Mouse (Mus musculus) gonadal fat pad, adult 2 months (tissue): ENCODE measurements around the gene Haus5. TPM values are rescaled to one million over a fixed set of nuclear protein-coding genes. Genes with fewer than 3 reads are reported as not detected.
A peak's percentile ranks its signal among the peaks of the same experiment; 100 is the strongest.

Experiments
- DNase-seq: peaks from one replicate; pipeline ENCODE4 v3.0.0-alpha.2; 2012; ENCODE audit warnings: low read depth
- polyA plus RNA-seq: library from polyadenylated mRNA; depleted of rRNA; stranded (reverse); fragments of >200 nt; gene quantifications from 2 replicates; pipeline ENCODE4 v1.2.3, GENCODE M21; 2012; rRNA removed

Haus5 gene
- polyA plus RNA-seq, result 8.6 and 9.7 TPM in 2 replicates

- no peak for DNase-seq
Observed at GRCm38 (mm10) chr7:30664529-30665200, at the start of gene Haus5. Gene Haus5, minus strand, starts transcription at chr7:30664994.

GRCm38 (mm10) chr7:30711942-30712341 lies 47.1 kb upstream of the Haus5 start, which contains the start of gene Atp4a:
Gene Atp4a, plus strand, starts transcription at chr7:30712209.
- DNase-seq, result no peak

GRCm38 (mm10) chr7:30707441-30707840 lies 42.6 kb upstream of the Haus5 start:
- DNase-seq, result no peak

GRCm38 (mm10) chr7:30706214-30706882 lies 41.6 kb upstream of the Haus5 start:
- DNase-seq, result no peak

- DNase-seq, result no peak
Observed at GRCm38 (mm10) chr7:30698589-30698988, 33.8 kb upstream of the Haus5 start, which contains the start of gene 2200002J24Rik. Gene 2200002J24Rik, plus strand, starts transcription at chr7:30698926.

- no peak for DNase-seq
Observed at GRCm38 (mm10) chr7:30698101-30698500, 33.3 kb upstream of the Haus5 start.

GRCm38 (mm10) chr7:30688325-30688724 lies 23.5 kb upstream of the Haus5 start:
- no peak for DNase-seq

GRCm38 (mm10) chr7:30683425-30683824 lies 18.6 kb upstream of the Haus5 start:
- DNase-seq, result no peak

GRCm38 (mm10) chr7:30681897-30682296 lies 17.1 kb upstream of the Haus5 start:
- no peak for DNase-seq

- DNase-seq, result no peak
Observed at GRCm38 (mm10) chr7:30678263-30678975, 13.6 kb upstream of the Haus5 start.

GRCm38 (mm10) chr7:30671480-30671879 lies 6.7 kb upstream of the Haus5 start, which contains the start of gene Pmis2:
Gene Pmis2, minus strand, starts transcription at chr7:30671605.
- DNase-seq, result no peak

GRCm38 (mm10) chr7:30669229-30669628 lies 4.4 kb upstream of the Haus5 start:
- DNase-seq, result no peak

- DNase-seq, result no peak
Observed at GRCm38 (mm10) chr7:30665321-30665720, 527 bp upstream of the Haus5 start.

- peak; percentile 90 for DNase-seq
Observed at GRCm38 (mm10) chr7:30649591-30650540, 14.9 kb downstream of the Haus5 start, which contains the start of gene Rbm42. Gene Rbm42, minus strand, starts transcription at chr7:30650317.

- DNase-seq, result no peak
Observed at GRCm38 (mm10) chr7:30639083-30639482, 25.7 kb downstream of the Haus5 start.

GRCm38 (mm10) chr7:30636395-30636794 lies 28.4 kb downstream of the Haus5 start:
- no peak for DNase-seq

GRCm38 (mm10) chr7:30635752-30636151 lies 29.0 kb downstream of the Haus5 start, which contains the start of gene Etv2:
Gene Etv2, minus strand, starts transcription at chr7:30635852.
- no peak for DNase-seq

- DNase-seq, result no peak
Observed at GRCm38 (mm10) chr7:30634621-30635020, 30.2 kb downstream of the Haus5 start.

- no peak for DNase-seq
Observed at GRCm38 (mm10) chr7:30633762-30634412, 30.9 kb downstream of the Haus5 start.

GRCm38 (mm10) chr7:30629013-30629412 lies 35.8 kb downstream of the Haus5 start:
- DNase-seq, result no peak

- DNase-seq, result no peak
Observed at GRCm38 (mm10) chr7:30626647-30627046, 38.1 kb downstream of the Haus5 start.
